Mouse (Mus musculus) MEL (cell line): Measurements from ENCODE around the gene Itih1. TPM values are rescaled to one million over a fixed set of nuclear protein-coding genes. Genes with fewer than 3 reads are reported as not detected.

Source experiments
- DNase-seq: peaks from one replicate; pipeline ENCODE4 v3.0.0; 2011; ENCODE audit warnings: low read depth, low spot score
- H3K27ac ChIP-seq: 2 replicates; pipeline ENCODE4 v1.5.1; 2012; ENCODE audit warnings: low read depth, mild to moderate bottlenecking, control low read depth, low read length, moderate library complexity; ENCODE audit not compliant: control insufficient read depth
- H3K27me3 ChIP-seq, 2 experiments: fragments of 150-350 bp in 1 of 2; sonication (generic) in 1 of 2; 2 replicates each; pipeline ENCODE4 v1.6.1; 2012; ENCODE audit warnings: low read length in 2 of 2, mild to moderate bottlenecking in 2 of 2, improper control_type of control experiment in 1 of 2, moderate library complexity in 1 of 2; ENCODE audit not compliant: insufficient read depth in 2 of 2, control insufficient read depth in 1 of 2
- H3K36me3 ChIP-seq, 2 experiments: 2 replicates each; pipeline ENCODE4 v1.6.1; 2012 to 2014; ENCODE audit warnings: low read length in 2 of 2, improper control_type of control experiment in 1 of 2, inconsistent platforms in 1 of 2, mild to moderate bottlenecking in 1 of 2; ENCODE audit not compliant: insufficient read depth in 2 of 2, control insufficient read depth in 1 of 2
- H3K4me1 ChIP-seq, 2 experiments: fragments of 150-350 bp in 1 of 2; sonication (generic) in 1 of 2; 2 replicates each; pipeline ENCODE4 v1.6.1; 2012; ENCODE audit warnings: low read length in 2 of 2, improper control_type of control experiment in 1 of 2, mild to moderate bottlenecking in 1 of 2; ENCODE audit not compliant: insufficient read depth in 2 of 2, control insufficient read depth in 1 of 2
- H3K4me3 ChIP-seq, 2 experiments: fragments of 150-350 bp in 1 of 2; sonication (generic) in 1 of 2; 2 replicates each; pipeline ENCODE4 v1.5.1; 2012; ENCODE audit warnings: low read depth in 2 of 2, low read length in 2 of 2, mild to moderate bottlenecking in 2 of 2, moderate library complexity in 2 of 2, control low read depth in 1 of 2, improper control_type of control experiment in 1 of 2; ENCODE audit not compliant: control insufficient read depth in 1 of 2, insufficient read depth in 1 of 2
- H3K79me2 ChIP-seq: 2 replicates; pipeline ENCODE4 v1.6.1; 2012; ENCODE audit warnings: mild to moderate bottlenecking, low read length, moderate library complexity; ENCODE audit not compliant: control insufficient read depth, poor library complexity, insufficient read depth
- H3K9ac ChIP-seq: 2 replicates; pipeline ENCODE4 v1.6.1; 2012; ENCODE audit warnings: low read depth, mild to moderate bottlenecking, control low read depth, low read length, moderate library complexity; ENCODE audit not compliant: control insufficient read depth, poor library complexity, severe bottlenecking
- H3K9me3 ChIP-seq: fragments of 150-350 bp; sonication (generic); replicated peaks from 2 replicates; pipeline ENCODE4 v1.6.1; 2012; ENCODE audit warnings: mild to moderate bottlenecking, low read length, improper control_type of control experiment, moderate library complexity; ENCODE audit not compliant: insufficient read depth
- BHLHE40 ChIP-seq: IDR thresholded peaks from 2 replicates; pipeline ENCODE4 v1.6.1; 2012; ENCODE audit warnings: low read depth, mild to moderate bottlenecking, inconsistent platforms, low read length, improper control_type of control experiment, borderline replicate concordance
- EP300 ChIP-seq, 2 experiments: IDR thresholded peaks; 2 replicates each; pipeline ENCODE4 v1.6.1; 2011; ENCODE audit warnings: improper control_type of control experiment in 2 of 2, low read length in 2 of 2, low read depth in 1 of 2, mild to moderate bottlenecking in 1 of 2
- GABPA ChIP-seq: IDR thresholded peaks from 2 replicates; pipeline ENCODE4 v1.6.1; 2012; ENCODE audit warnings: low read depth, mild to moderate bottlenecking, inconsistent platforms, low read length, improper control_type of control experiment, moderate library complexity
- GATA1 ChIP-seq: IDR thresholded peaks from 2 replicates; pipeline ENCODE4 v1.6.1; 2011; ENCODE audit warnings: low read depth, low read length, improper control_type of control experiment
- HCFC1 ChIP-seq: IDR thresholded peaks from 2 replicates; pipeline ENCODE4 v1.6.1; 2012; ENCODE audit warnings: low read depth, mild to moderate bottlenecking, inconsistent platforms, low read length, improper control_type of control experiment, moderate library complexity
- JUND ChIP-seq: IDR thresholded peaks from 2 replicates; pipeline ENCODE4 v1.6.1; 2011; ENCODE audit warnings: low read depth, mild to moderate bottlenecking, improper control_type of control experiment, low read length
- KAT2A ChIP-seq: conservative IDR thresholded peaks from 2 replicates; pipeline ENCODE4 v1.6.1; 2012; ENCODE audit warnings: low read depth, low read length, improper control_type of control experiment, inconsistent platforms
- MAFK ChIP-seq: IDR thresholded peaks from 2 replicates; pipeline ENCODE4 v1.6.1; 2011; ENCODE audit warnings: low read depth, mild to moderate bottlenecking, low read length, improper control_type of control experiment, borderline replicate concordance
- MAZ ChIP-seq: IDR thresholded peaks from 2 replicates; pipeline ENCODE4 v1.6.1; 2012; ENCODE audit warnings: low read depth, mild to moderate bottlenecking, inconsistent platforms, low read length, improper control_type of control experiment
- MEF2A ChIP-seq: IDR thresholded peaks from 2 replicates; pipeline ENCODE4 v1.6.1; 2014; ENCODE audit warnings: low read depth, mild to moderate bottlenecking, inconsistent platforms, low read length, improper control_type of control experiment; ENCODE audit not compliant: poor library complexity, insufficient replicate concordance, severe bottlenecking; ENCODE audit errors: extremely low read depth
- MXI1 ChIP-seq: IDR thresholded peaks from 2 replicates; pipeline ENCODE4 v1.6.1; 2011; ENCODE audit warnings: mild to moderate bottlenecking, low read depth, low read length, improper control_type of control experiment
- MYB ChIP-seq: IDR thresholded peaks from 2 replicates; pipeline ENCODE4 v1.6.1; 2011; ENCODE audit warnings: mild to moderate bottlenecking, low read depth, low read length, improper control_type of control experiment
- MYC ChIP-seq: IDR thresholded peaks from 2 replicates; pipeline ENCODE4 v1.6.1; 2011; ENCODE audit warnings: low read depth, mild to moderate bottlenecking, low read length, improper control_type of control experiment, moderate library complexity
- NRF1 ChIP-seq: IDR thresholded peaks from 2 replicates; pipeline ENCODE4 v1.6.1; 2014; ENCODE audit warnings: low read depth, mild to moderate bottlenecking, inconsistent platforms, low read length, improper control_type of control experiment, moderate library complexity; ENCODE audit not compliant: poor library complexity, insufficient read depth, severe bottlenecking
- POLR2A ChIP-seq, 2 experiments: IDR thresholded peaks; 2 replicates each; pipeline ENCODE4 v1.6.1; 2011 to 2012; ENCODE audit warnings: low read length in 2 of 2, mild to moderate bottlenecking in 2 of 2, control low read depth in 1 of 2, improper control_type of control experiment in 1 of 2, low read depth in 1 of 2, moderate library complexity in 1 of 2; ENCODE audit not compliant: control insufficient read depth in 1 of 2, insufficient read depth in 1 of 2, poor library complexity in 1 of 2
- POLR2AphosphoS2 ChIP-seq: IDR thresholded peaks from 2 replicates; pipeline ENCODE4 v1.6.1; 2011; ENCODE audit warnings: low read length, improper control_type of control experiment
- POLR2AphosphoS5 ChIP-seq: IDR thresholded peaks from 2 replicates; pipeline ENCODE4 v1.6.1; 2012; ENCODE audit warnings: low read depth, borderline replicate concordance, mild to moderate bottlenecking, inconsistent platforms, low read length, moderate library complexity, mixed read lengths
- RCOR1 ChIP-seq: IDR thresholded peaks from 2 replicates; pipeline ENCODE4 v1.6.1; 2012; ENCODE audit warnings: low read depth, mild to moderate bottlenecking, inconsistent platforms, low read length, improper control_type of control experiment
- SIN3A ChIP-seq: IDR thresholded peaks from 2 replicates; pipeline ENCODE4 v1.6.1; 2012; ENCODE audit warnings: low read length, improper control_type of control experiment, inconsistent platforms
- SMC3 ChIP-seq: IDR thresholded peaks from 2 replicates; pipeline ENCODE4 v1.6.1; 2011; ENCODE audit warnings: low read depth, low read length, improper control_type of control experiment
- TAL1 ChIP-seq: IDR thresholded peaks from 2 replicates; pipeline ENCODE4 v1.6.1; 2012; ENCODE audit warnings: mild to moderate bottlenecking, inconsistent platforms, low read length, moderate library complexity, mixed read lengths
- TBP ChIP-seq: IDR thresholded peaks from 2 replicates; pipeline ENCODE4 v1.8.0; 2011; ENCODE audit warnings: low read depth, low read length, improper control_type of control experiment
- UBTF ChIP-seq: IDR thresholded peaks from 2 replicates; pipeline ENCODE4 v1.6.1; 2012; ENCODE audit warnings: low read depth, mild to moderate bottlenecking, inconsistent platforms, low read length, improper control_type of control experiment, moderate library complexity, borderline replicate concordance; ENCODE audit not compliant: insufficient read depth
- ZKSCAN1 ChIP-seq: IDR thresholded peaks from 2 replicates; pipeline ENCODE4 v1.6.1; 2012; ENCODE audit warnings: low read depth, mild to moderate bottlenecking, inconsistent platforms, low read length, improper control_type of control experiment, moderate library complexity
- ZMIZ1 ChIP-seq: IDR thresholded peaks from 2 replicates; pipeline ENCODE4 v1.6.1; 2012; ENCODE audit warnings: low read depth, mild to moderate bottlenecking, inconsistent platforms, low read length, improper control_type of control experiment, moderate library complexity
- ZNF384 ChIP-seq: IDR thresholded peaks from 2 replicates; pipeline ENCODE4 v1.6.1; 2012; ENCODE audit warnings: low read depth, mild to moderate bottlenecking, inconsistent platforms, low read length, improper control_type of control experiment
- polyA plus RNA-seq, 2 experiments: library from polyadenylated mRNA; stranded (reverse) in 1 of 2; unstranded in 1 of 2; fragments of >175 nt in 1 of 2; fragments of >200 nt in 1 of 2; gene quantifications; 2 replicates each; pipeline versions ENCODE4 v1.2.1 to v1.2.4; 2012; ENCODE audit warnings: low replicate concordance in 2 of 2, low read depth in 1 of 2; ENCODE audit not compliant: insufficient read length in 2 of 2, insufficient read depth in 1 of 2, missing spikeins in 1 of 2
- total RNA-seq: library from RNA; depleted of rRNA; stranded (reverse); fragments of 300-350 nt; gene quantifications from 2 replicates; pipeline ENCODE4 v1.2.3, GENCODE M21; 2012

Gene Itih1
- total and polyA plus RNA-seq, 3 experiments: 0.03 TPM; not detected in 2

DNA sequence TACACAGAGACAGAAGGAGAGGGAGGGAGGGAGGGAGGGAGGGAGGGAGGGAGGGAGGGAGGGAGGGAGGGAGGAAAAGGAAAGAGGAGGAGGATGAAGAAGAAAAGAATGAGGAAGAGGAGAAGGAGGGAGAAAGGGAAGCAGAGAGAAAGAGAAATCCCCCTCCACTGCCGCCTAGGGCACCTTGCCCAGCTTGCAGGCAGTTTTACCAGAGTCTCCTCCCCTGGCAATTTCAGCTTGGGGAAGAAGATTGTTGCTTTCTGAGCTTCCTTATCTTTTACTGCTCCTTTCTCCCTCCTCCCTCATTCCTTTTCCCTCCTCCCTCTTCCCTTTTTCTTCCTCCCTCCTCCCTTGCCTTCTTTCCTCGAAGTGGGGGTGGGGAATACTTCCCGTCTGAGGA is 40.1 kb downstream of the Itih1 start:
- no peak overlapping the region for H3K4me3 ChIP-seq
- no peaks in the 10 kb centered on the region; a peak in 1 of 4 replicates for H3K27me3 ChIP-seq
- peaks cover 3 to 16% of the 10 kb centered on the region in 2 experiments for H3K4me1 ChIP-seq
- no peak for TF ChIP-seq MYC
- no peak for TF ChIP-seq POLR2AphosphoS5
- TF ChIP-seq SIN3A: no peak
- no peak for TF ChIP-seq MEF2A
- TF ChIP-seq EP300 (IDR thresholded peaks at IDR 0.05; ENCODE audit: low read depth in 1 of 2, low read length in 2 of 2): 0 out of 4 replicates have a peak, but pooled peaks of 1 of the 2 experiments have one; percentile 39
- TF ChIP-seq POLR2AphosphoS2: no peak
- no peak for TF ChIP-seq HCFC1
- TF ChIP-seq TBP: peak; percentile 43; the same call in 1 of the 2 replicates
- TF ChIP-seq ZNF384: no peak
- no peak for TF ChIP-seq ZMIZ1
- no peak for TF ChIP-seq GABPA
- TF ChIP-seq BHLHE40: no peak
- no peak for TF ChIP-seq NRF1
- TF ChIP-seq MXI1: no peak
- no peak for TF ChIP-seq RCOR1
- no peak for TF ChIP-seq JUND
- no peak for TF ChIP-seq ZKSCAN1
- no peak for TF ChIP-seq MAFK
- no peak for TF ChIP-seq UBTF
- TF ChIP-seq GATA1: peak; percentile 40; the same call in 1 of the 2 replicates
- peak; percentile 44; the same call in 1 of the 2 replicates for TF ChIP-seq MAZ
- TF ChIP-seq MYB: no peak
- TF ChIP-seq SMC3: no peak
- TF ChIP-seq POLR2A (IDR thresholded peaks at IDR 0.05; ENCODE audit: control insufficient read depth in 1 of 2, insufficient read depth in 1 of 2, low read depth in 1 of 2, low read length in 2 of 2, poor library complexity in 1 of 2): no peak
- TF ChIP-seq TAL1: no peak
- TF ChIP-seq KAT2A: no peak
- H3K9me3 ChIP-seq: no peaks in the 10 kb centered on the region
- peak overlapping the region; percentile 15; the same call in 1 of the 2 replicates for H3K27ac ChIP-seq
- no peaks in the 10 kb centered on the region for H3K79me2 ChIP-seq
- DNase-seq: peak; percentile 58
- H3K36me3 ChIP-seq: peaks cover 0 to 6% of the 10 kb centered on the region in 2 experiments; a peak in 2 of 4 replicates
- H3K9ac ChIP-seq: no peak overlapping the region
